Mouse (Mus musculus) stomach, postnatal 0 days (tissue): ENCODE measurements around the gene Fxyd3.

ENCODE experiments used
- CTCF ChIP-seq: IDR thresholded peaks from 2 replicates; pipeline ENCODE4 v1.5.1; 2016; ENCODE audit warnings: antibody characterized with exemption, low read depth, mild to moderate bottlenecking, moderate library complexity
- EP300 ChIP-seq: optimal IDR thresholded peaks from 2 replicates; pipeline ENCODE3; 2016; ENCODE audit warnings: antibody characterized with exemption

GRCm38 (mm10) chr7:31081106-31081505 lies 4.6 kb upstream of the Fxyd3 start:
- no peak for TF ChIP-seq CTCF
- TF ChIP-seq EP300: no peak
